Mouse (Mus musculus) bone marrow, adult 2 months (tissue): ENCODE data around the gene Hydin.

ENCODE experiments used
- CTCF ChIP-seq: fragments of 200-500 bp; IDR thresholded peaks from 2 replicates; pipeline ENCODE4 v1.5.1; 2011; ENCODE audit warnings: low read length, control low read depth; ENCODE audit not compliant: control insufficient read depth, insufficient read depth
- POLR2A ChIP-seq: fragments of 200-500 bp; IDR thresholded peaks from 2 replicates; pipeline ENCODE4 v1.6.1; 2011; ENCODE audit warnings: low read depth, mild to moderate bottlenecking, control low read depth, low read length, borderline replicate concordance; ENCODE audit not compliant: control insufficient read depth

DNA sequence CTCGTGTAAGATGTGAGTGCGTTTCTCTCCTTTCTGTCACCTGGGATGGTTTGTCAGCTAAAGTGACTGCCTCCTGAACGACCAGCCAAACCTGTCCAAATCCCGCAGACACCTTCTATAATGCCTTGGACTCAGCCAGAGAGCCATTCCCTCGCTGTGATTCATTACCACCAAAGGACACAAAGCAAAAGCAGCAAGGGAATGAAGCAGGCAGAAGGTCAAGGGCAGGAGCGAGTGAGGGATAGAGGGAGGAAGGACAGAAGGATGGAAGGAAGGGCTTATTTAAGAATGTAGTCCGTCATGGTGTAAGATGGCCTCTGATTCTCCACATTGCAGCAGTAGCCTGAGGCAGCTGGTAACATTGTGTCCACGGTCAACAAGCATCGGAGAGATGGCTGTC is 229.5 kb downstream of the Hydin start:
- no peak for TF ChIP-seq CTCF
- no peak for TF ChIP-seq POLR2A
